Comparison of ENCODE assay signal across 33 mouse cellular contexts in genomic region chr5:114864813-114865212, GRCm38 (mm10). TPM values are rescaled to one million over a fixed set of nuclear protein-coding genes. Genes with fewer than 3 reads are reported as not detected.
DNase-seq lines count a peak whose midpoint lies in the region; TF ChIP-seq lines count a peak whose summit lies in the region.
"Had no signal": no experiment of that assay in that cellular context is flagged by ENCODE, and none has a peak within 500 bp of the region (broad histone marks: within the 10 kb centered on the region; RNA-seq: fewer than 3 reads in every experiment).

No protein-coding gene starts in this region.

- 20% methylated on average over 7 of the region's 7 CpGs for WGBS in spleen, adult 2 months
- WGBS in bone marrow, adult 2 months = 45% methylated on average over 7 of the region's 7 CpGs

- TF ChIP-seq CTCF in spleen, adult 2 months (IDR thresholded peaks at IDR 0.05; ENCODE audit: extremely low read depth, insufficient read depth, insufficient read length, insufficient replicate concordance) = no peak
- TF ChIP-seq CTCF in bone marrow, adult 2 months (IDR thresholded peaks at IDR 0.05; ENCODE audit: control insufficient read depth, insufficient read depth, low read length) = 0 out of 2 replicates have a peak, but pooled peaks have one; percentile 14

- H3K4me3 ChIP-seq in spleen, adult 2 months (ENCODE audit: extremely low read depth, insufficient read depth, insufficient read length) = no peak overlapping the region
- no peak overlapping the region for H3K4me3 ChIP-seq in bone marrow, adult 2 months (replicated peaks; ENCODE audit: control insufficient read depth, low read depth, low read length)
- H3K4me3 ChIP-seq: embryonic facial prominence, embryonic 10.5 days; forebrain, embryonic 15.5 days; hindbrain, embryonic 12.5 days; left cerebral cortex, adult 2 months; limb, embryonic 15.5 days; liver, embryonic 15.5 days; midbrain, embryonic 10.5 days; neural tube, embryonic 15.5 days had no signal

- H3K27me3 ChIP-seq in spleen, adult 2 months (ENCODE audit: control insufficient read depth, insufficient read depth, low read length) = no peaks in the 10 kb centered on the region
- H3K27me3 ChIP-seq: forebrain, embryonic 15.5 days; limb, embryonic 15.5 days; neural tube, embryonic 15.5 days had no signal

- H3K36me3 ChIP-seq in spleen, adult 2 months (ENCODE audit: control insufficient read depth, insufficient read depth, low read length) = no peaks in the 10 kb centered on the region
- H3K36me3 ChIP-seq: embryonic facial prominence, embryonic 10.5 days; forebrain, embryonic 15.5 days; G1E; hindbrain, embryonic 12.5 days; limb, embryonic 15.5 days; liver, embryonic 15.5 days; midbrain, embryonic 10.5 days; neural tube, embryonic 15.5 days had no signal

- no peak for TF ChIP-seq POLR2A in spleen, adult 2 months (IDR thresholded peaks at IDR 0.05; ENCODE audit: low read depth, low read length)
- TF ChIP-seq POLR2A in bone marrow, adult 2 months (IDR thresholded peaks at IDR 0.05; ENCODE audit: borderline replicate concordance, control insufficient read depth, low read depth, low read length) = no peak

- H3K27ac ChIP-seq in spleen, adult 2 months (ENCODE audit: insufficient read depth, low read length) = peak overlapping the region; percentile 58
- H3K27ac ChIP-seq in bone marrow, adult 2 months (ENCODE audit: control insufficient read depth, insufficient read depth, low read depth, low read length, poor library complexity) = peak overlapping the region; percentile 12
- H3K27ac ChIP-seq: embryonic facial prominence, embryonic 10.5 days; forebrain, embryonic 15.5 days; hindbrain, embryonic 12.5 days; left cerebral cortex, adult 2 months; limb, embryonic 15.5 days; liver, embryonic 15.5 days; midbrain, embryonic 10.5 days; neural tube, embryonic 15.5 days had no signal

- DNase-seq in spleen, adult 2 months (ENCODE audit: low read depth in 1 of 2, low spot score in 2 of 2) = peak; percentile 47 to 86
- no peak for DNase-seq in spleen, postnatal 4 days (ENCODE audit: low spot score in 2 of 2)
- DNase-seq in CD4-positive, CD25-positive, alpha-beta regulatory T cell, adult 2 months (ENCODE audit: low read depth, low spot score) = peak; percentile 60
- DNase-seq in spleen, postnatal 36 days (ENCODE audit: low spot score in 2 of 2) = peak; percentile 63 to 68
- no peak for DNase-seq in adrenal gland, postnatal 25 days
- no peak for DNase-seq in layer of hippocampus, adult 11-12 months (ENCODE audit: low spot score)
- DNase-seq: adrenal gland, adult 8-10 months; cerebellum, adult 8-10 months; kidney, adult 18-20 months; kidney, postnatal 4 days; left cerebral cortex, postnatal 4 days; right cerebral cortex, postnatal 14 days; thymus, postnatal 4 days had no signal

- peaks cover 5% of the 10 kb centered on the region; the same call in 1 of the 2 replicates for H3K4me1 ChIP-seq in spleen, adult 2 months (ENCODE audit: control insufficient read depth, insufficient read depth, insufficient read length)
- no peaks in the 10 kb centered on the region; the same call in 1 of the 2 replicates for H3K4me1 ChIP-seq in bone marrow, adult 2 months (ENCODE audit: control insufficient read depth, insufficient read depth, low read length)
- H3K4me1 ChIP-seq: forebrain, embryonic 15.5 days; hindbrain, embryonic 12.5 days; limb, embryonic 15.5 days had no signal

RNA-seq across cellular contexts. Expression of gene Gm9936, which starts 6.3 kb away (rescaled TPM):
- polyA plus RNA-seq in spleen, adult 2 months (2012; rRNA removed) = not detected in 2 replicates
- not detected in 2 replicates for polyA plus RNA-seq in bone marrow, adult 2 months (2011; ENCODE audit: insufficient read depth, insufficient read length, low replicate concordance, missing spikeins)
- total RNA-seq in adrenal gland, postnatal 25 days (2021) = 0.09 TPM in 1 of 2 replicates, not detected in the other
- total RNA-seq: adrenal gland, adult 8-10 months; gastrocnemius, adult 8-10 months had no signal
- polyA plus RNA-seq: G1E; gonadal fat pad, adult 2 months; heart, embryonic 11.5 days; heart, postnatal 0 days; kidney, embryonic 16.5 days; liver, embryonic 15.5 days; Patski had no signal

RNA-seq across cellular contexts. Expression of gene 4930519G04Rik, which starts 11.3 kb away (rescaled TPM):
- polyA plus RNA-seq in spleen, adult 2 months (2012; rRNA removed) = 0.05 TPM in 1 of 2 replicates, not detected in the other
- polyA plus RNA-seq in bone marrow, adult 2 months (2011; ENCODE audit: insufficient read depth, insufficient read length, low replicate concordance, missing spikeins) = not detected in 2 replicates
- total RNA-seq in adrenal gland, postnatal 25 days (2021) = not detected in 2 replicates
- total RNA-seq: adrenal gland, adult 8-10 months; G1E; gastrocnemius, adult 8-10 months; layer of hippocampus, postnatal 10 days; left cerebral cortex, adult 2 months; left cerebral cortex, postnatal 4 days had no signal
- polyA plus RNA-seq: brain, embryonic 14.5 days; embryonic facial prominence, embryonic 10.5 days; forebrain, embryonic 15.5 days; G1E; gonadal fat pad, adult 2 months; heart, embryonic 11.5 days; heart, postnatal 0 days; hindbrain, embryonic 12.5 days; kidney, embryonic 16.5 days; limb, embryonic 15.5 days; liver, embryonic 15.5 days; lung, embryonic 16.5 days; midbrain, embryonic 10.5 days; midbrain, embryonic 16.5 days; neural tube, embryonic 15.5 days had no signal

RNA-seq across cellular contexts. Expression of gene Oasl2, which starts 31.9 kb away (rescaled TPM):
- polyA plus RNA-seq in spleen, adult 2 months (2012; rRNA removed) = 5.6 and 5.8 TPM in 2 replicates
- polyA plus RNA-seq in bone marrow, adult 2 months (2011; ENCODE audit: insufficient read depth, insufficient read length, low replicate concordance, missing spikeins) = 37.0 and 44.3 TPM in 2 replicates
- 10.7 and 18.9 TPM in 2 replicates for total RNA-seq in adrenal gland, postnatal 25 days (2021)
- polyA plus RNA-seq: G1E had no signal

RNA-seq across cellular contexts. Expression of gene 1500011B03Rik, which starts 41.5 kb away (rescaled TPM):
- 24.1 and 38.5 TPM in 2 replicates for polyA plus RNA-seq in spleen, adult 2 months (2012; rRNA removed)
- 16.9 and 25.3 TPM in 2 replicates for polyA plus RNA-seq in bone marrow, adult 2 months (2011; ENCODE audit: insufficient read depth, insufficient read length, low replicate concordance, missing spikeins)
- total RNA-seq in adrenal gland, postnatal 25 days (2021) = 35.7 and 47.5 TPM in 2 replicates

RNA-seq across cellular contexts. Expression of gene Oasl1, which starts 58.2 kb away (rescaled TPM):
- 10.1 and 12.6 TPM in 2 replicates for polyA plus RNA-seq in spleen, adult 2 months (2012; rRNA removed)
- 8.7 and 13.5 TPM in 2 replicates for polyA plus RNA-seq in bone marrow, adult 2 months (2011; ENCODE audit: insufficient read depth, insufficient read length, low replicate concordance, missing spikeins)
- 1.3 and 1.8 TPM in 2 replicates for total RNA-seq in adrenal gland, postnatal 25 days (2021)
- total RNA-seq: gastrocnemius, adult 8-10 months; left cerebral cortex, postnatal 4 days had no signal
- polyA plus RNA-seq: embryonic facial prominence, embryonic 10.5 days; midbrain, embryonic 10.5 days; midbrain, embryonic 16.5 days had no signal

Comparison
In these comparisons a context has a peak if more than half of its experiments do, and no peak if none do; other contexts are left out.
1. DNase-seq: peak in spleen, adult 2 months (2 of 2), CD4-positive, CD25-positive, alpha-beta regulatory T cell, adult 2 months (single experiment) and spleen, postnatal 36 days (2 of 2); none in spleen, postnatal 4 days (0 of 2), adrenal gland, postnatal 25 days (single experiment) and layer of hippocampus, adult 11-12 months (single experiment).